Mouse (Mus musculus) stomach, postnatal 0 days (tissue): ENCODE results near the gene Txndc2.

Experiments
- CTCF ChIP-seq: IDR thresholded peaks from 2 replicates; pipeline ENCODE4 v1.5.1; 2016; ENCODE audit warnings: antibody characterized with exemption, low read depth, mild to moderate bottlenecking, moderate library complexity
- EP300 ChIP-seq: optimal IDR thresholded peaks from 2 replicates; pipeline ENCODE3; 2016; ENCODE audit warnings: antibody characterized with exemption

DNA sequence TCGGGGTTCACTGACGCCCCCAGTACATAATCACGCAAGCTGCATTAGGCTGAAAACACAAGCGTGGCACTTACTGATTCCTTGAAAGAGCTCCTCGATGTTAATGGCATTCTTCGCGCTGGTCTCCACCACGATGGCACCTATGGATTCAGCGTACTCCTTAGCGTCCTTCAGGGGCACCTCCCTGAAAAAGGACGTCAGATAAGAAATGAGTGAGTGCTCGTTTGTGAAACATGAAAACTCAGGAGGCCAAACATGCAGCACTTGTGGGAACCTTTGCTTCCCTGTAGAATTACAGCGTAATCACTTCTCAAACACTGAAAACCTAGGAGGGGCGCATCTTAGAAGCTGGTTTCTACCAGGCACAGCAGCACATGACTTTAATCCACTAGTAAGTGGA, 25.8 kb upstream of the Txndc2 start:
- no peak for TF ChIP-seq EP300
- no peak for TF ChIP-seq CTCF
